In the genomic region with DNA sequence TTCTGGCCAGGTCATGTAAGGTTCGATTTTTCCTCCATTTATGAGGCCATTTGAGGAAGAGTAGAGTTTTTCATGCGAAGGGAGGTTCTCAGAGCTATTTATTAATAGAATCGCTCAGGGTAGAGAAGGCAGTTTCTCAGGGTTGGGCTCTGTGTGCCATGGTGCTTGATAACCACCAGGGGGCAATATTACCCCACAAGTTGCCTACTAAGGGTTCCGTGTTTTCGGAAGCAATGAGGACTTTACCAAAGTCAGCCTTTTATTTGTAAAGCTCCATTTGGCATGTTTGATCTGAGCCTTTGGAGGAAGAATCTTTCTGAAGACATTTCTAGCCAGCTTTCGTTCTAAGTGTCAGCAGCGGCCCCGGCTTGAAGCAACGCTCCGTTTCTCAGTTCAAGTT, we compare ENCODE assay signal across 9 mouse cellular contexts. TPM values are rescaled to one million over a fixed set of nuclear protein-coding genes. Genes with fewer than 3 reads are reported as not detected.
DNase-seq lines count a peak whose midpoint lies in the region; ATAC-seq lines count a peak whose summit lies in the region.
"Had no signal": no experiment of that assay in that cellular context is flagged by ENCODE, and none has a peak within 500 bp of the region (broad histone marks: within the 10 kb centered on the region; RNA-seq: fewer than 3 reads in every experiment).

No protein-coding gene starts in this region.

- H3K36me3 ChIP-seq in heart, embryonic 11.5 days (ENCODE audit: control insufficient read depth, insufficient read depth, low read length): no peaks in the 10 kb centered on the region; the same call in 1 of the 2 replicates
- H3K36me3 ChIP-seq in heart, embryonic 16.5 days (ENCODE audit: control insufficient read depth, insufficient read depth): no peaks in the 10 kb centered on the region
- H3K36me3 ChIP-seq in midbrain, embryonic 11.5 days (ENCODE audit: control insufficient read depth, insufficient read depth, low read length): no peaks in the 10 kb centered on the region; the same call in 1 of the 2 replicates
- H3K36me3 ChIP-seq in stomach, embryonic 16.5 days (ENCODE audit: control insufficient read depth, insufficient read depth, low read length): peaks cover 1% of the 10 kb centered on the region; the same call in 1 of the 2 replicates

- no peak overlapping the region for H3K9ac ChIP-seq in heart, embryonic 11.5 days (ENCODE audit: low read depth, low read length)
- no peak overlapping the region for H3K9ac ChIP-seq in heart, embryonic 16.5 days (ENCODE audit: low read length)
- no peak overlapping the region for H3K9ac ChIP-seq in midbrain, embryonic 11.5 days (ENCODE audit: low read length)
- no peak overlapping the region for H3K9ac ChIP-seq in stomach, embryonic 16.5 days (ENCODE audit: low read length)

- peak; percentile 50 for DNase-seq in heart, adult 8-10 months (ENCODE audit: low spot score)
- peak; percentile 19 for DNase-seq in MEL-GATA-1-ER (ENCODE audit: extremely low read depth, low read depth)
- peak; percentile 66 to 71 for DNase-seq in cerebellum, postnatal 25 days
- DNase-seq in kidney, postnatal 25 days: peak; percentile 29 to 49
- DNase-seq in midbrain, embryonic 11.5 days (ENCODE audit: low spot score, missing footprints): peak; percentile 94

- ATAC-seq in heart, embryonic 11.5 days (replicated peaks; ENCODE audit: insufficient number of reproducible peaks, low FRiP score, low TSS enrichment): no peak
- ATAC-seq in heart, embryonic 16.5 days (replicated peaks; ENCODE audit: extremely low read depth, insufficient read depth, low FRiP score): no peak
- ATAC-seq in midbrain, embryonic 11.5 days (ENCODE audit: low FRiP score): 0 out of 2 replicates have a peak, but pooled peaks have one; percentile 48
- peak; percentile 70; the same call in 1 of the 2 replicates for ATAC-seq in stomach, embryonic 16.5 days (ENCODE audit: insufficient read depth, low FRiP score)

- no peak overlapping the region for H3K4me3 ChIP-seq in heart, embryonic 11.5 days (ENCODE audit: low read depth, low read length)
- no peak overlapping the region for H3K4me3 ChIP-seq in heart, embryonic 16.5 days (ENCODE audit: low read length)
- H3K4me3 ChIP-seq in midbrain, embryonic 11.5 days (ENCODE audit: low read depth, low read length): no peak overlapping the region
- no peak overlapping the region for H3K4me3 ChIP-seq in stomach, embryonic 16.5 days (replicated peaks; ENCODE audit: low read length)

- WGBS in heart, embryonic 11.5 days (ENCODE audit: insufficient replicate concordance): 43% methylated on average over 10 of the region's 10 CpGs
- WGBS in heart, embryonic 16.5 days: 40% methylated on average over 10 of the region's 10 CpGs
- 56% methylated on average over 10 of the region's 10 CpGs for WGBS in midbrain, embryonic 11.5 days
- 42% methylated on average over 10 of the region's 10 CpGs for WGBS in stomach, embryonic 16.5 days

- H3K4me1 ChIP-seq in heart, embryonic 11.5 days (ENCODE audit: control insufficient read depth, insufficient read depth, low read length): peaks cover 32% of the 10 kb centered on the region
- H3K4me1 ChIP-seq in heart, embryonic 16.5 days (ENCODE audit: control insufficient read depth, insufficient read depth, low read length): peaks cover 11% of the 10 kb centered on the region
- no peaks in the 10 kb centered on the region for H3K4me1 ChIP-seq in midbrain, embryonic 11.5 days (ENCODE audit: control insufficient read depth, insufficient read depth, low read length)
- no peaks in the 10 kb centered on the region for H3K4me1 ChIP-seq in stomach, embryonic 16.5 days (ENCODE audit: control insufficient read depth, insufficient read depth, low read length)

- no peak overlapping the region for H3K4me2 ChIP-seq in heart, embryonic 11.5 days
- H3K4me2 ChIP-seq in heart, embryonic 16.5 days (ENCODE audit: low read depth, low read length): peak overlapping the region; percentile 25; the same call in 1 of the 2 replicates
- H3K4me2 ChIP-seq in midbrain, embryonic 11.5 days: no peak overlapping the region
- H3K4me2 ChIP-seq in stomach, embryonic 16.5 days (ENCODE audit: low read depth, low read length): no peak overlapping the region

- H3K27me3 ChIP-seq in heart, embryonic 11.5 days (ENCODE audit: control insufficient read depth, insufficient read depth, low read length): no peaks in the 10 kb centered on the region
- H3K27me3 ChIP-seq in heart, embryonic 16.5 days (ENCODE audit: control insufficient read depth, insufficient read depth, low read length): no peaks in the 10 kb centered on the region; the same call in 1 of the 2 replicates
- H3K27me3 ChIP-seq in midbrain, embryonic 11.5 days (ENCODE audit: control insufficient read depth, insufficient read depth, low read length): no peaks in the 10 kb centered on the region
- no peaks in the 10 kb centered on the region for H3K27me3 ChIP-seq in stomach, embryonic 16.5 days (ENCODE audit: control insufficient read depth, insufficient read depth, low read length)

- H3K27ac ChIP-seq in heart, embryonic 11.5 days (ENCODE audit: low read depth, low read length): no peak overlapping the region
- H3K27ac ChIP-seq in heart, embryonic 16.5 days (ENCODE audit: low read length): no peak overlapping the region
- no peak overlapping the region for H3K27ac ChIP-seq in midbrain, embryonic 11.5 days (ENCODE audit: low read depth, low read length)
- H3K27ac ChIP-seq in stomach, embryonic 16.5 days (ENCODE audit: low read length): no peak overlapping the region

- H3K9me3 ChIP-seq in heart, embryonic 11.5 days (replicated peaks; ENCODE audit: control insufficient read depth, low read length): no peaks in the 10 kb centered on the region
- H3K9me3 ChIP-seq in heart, embryonic 16.5 days (replicated peaks; ENCODE audit: control insufficient read depth, low read length): no peaks in the 10 kb centered on the region
- H3K9me3 ChIP-seq in midbrain, embryonic 11.5 days (ENCODE audit: control insufficient read depth, low read length): no peaks in the 10 kb centered on the region
- no peaks in the 10 kb centered on the region for H3K9me3 ChIP-seq in stomach, embryonic 16.5 days (replicated peaks; ENCODE audit: control insufficient read depth, low read length)

RNA-seq across cellular contexts. Expression of a gene that starts 16.0 kb away (rescaled TPM):
- not detected for total RNA-seq in heart, adult 8-10 months (2022)
- polyA plus RNA-seq in heart, embryonic 11.5 days (2014; fragmentation: Nextera tagmentation; extraction: Ambion mirVana): not detected in 2 replicates
- 0.36 and 0.45 TPM in 2 replicates for polyA plus RNA-seq in heart, embryonic 16.5 days (2015; fragmentation: Nextera tagmentation; extraction: Ambion mirVana)
- polyA plus RNA-seq in midbrain, embryonic 11.5 days (2014; fragmentation: Nextera tagmentation; extraction: Ambion mirVana): 0.05 TPM in 1 of 2 replicates, not detected in the other
- 0.07 TPM in 1 of 2 replicates, not detected in the other for polyA plus RNA-seq in stomach, embryonic 16.5 days (2015; fragmentation: Nextera tagmentation; extraction: Ambion mirVana)
- total RNA-seq: adrenal gland, adult 18-20 months had no signal

RNA-seq across cellular contexts. Expression of a gene that starts 24.1 kb away (rescaled TPM):
- 100 to 1,000 TPM; 227 to 263 (median 245) TPM for total RNA-seq in heart, adult 8-10 months (2022)
- 38.8 and 44.0 TPM in 2 replicates for polyA plus RNA-seq in heart, embryonic 11.5 days (2014; fragmentation: Nextera tagmentation; extraction: Ambion mirVana)
- 66.2 and 72.2 TPM in 2 replicates for polyA plus RNA-seq in heart, embryonic 16.5 days (2015; fragmentation: Nextera tagmentation; extraction: Ambion mirVana)
- 2.0 and 2.1 TPM in 2 replicates for polyA plus RNA-seq in midbrain, embryonic 11.5 days (2014; fragmentation: Nextera tagmentation; extraction: Ambion mirVana)
- polyA plus RNA-seq in stomach, embryonic 16.5 days (2015; fragmentation: Nextera tagmentation; extraction: Ambion mirVana): 2.5 and 4.3 TPM in 2 replicates

RNA-seq across cellular contexts. Expression of a gene that starts 45.2 kb away (rescaled TPM):
- 1 to 10 TPM; 2.2 to 3.6 (median 2.3) TPM for total RNA-seq in heart, adult 8-10 months (2022)
- polyA plus RNA-seq in heart, embryonic 11.5 days (2014; fragmentation: Nextera tagmentation; extraction: Ambion mirVana): 6.6 and 6.9 TPM in 2 replicates
- 8.7 and 9.0 TPM in 2 replicates for polyA plus RNA-seq in heart, embryonic 16.5 days (2015; fragmentation: Nextera tagmentation; extraction: Ambion mirVana)
- polyA plus RNA-seq in midbrain, embryonic 11.5 days (2014; fragmentation: Nextera tagmentation; extraction: Ambion mirVana): 9.9 and 11.2 TPM in 2 replicates
- polyA plus RNA-seq in stomach, embryonic 16.5 days (2015; fragmentation: Nextera tagmentation; extraction: Ambion mirVana): 8.3 and 8.4 TPM in 2 replicates

Comparison
In these comparisons a context has a peak if more than half of its experiments do, and no peak if none do; other contexts are left out.
1. DNase-seq: peak in every context shown above with its lines; median percentile 94 in midbrain, embryonic 11.5 days; 68 in cerebellum, postnatal 25 days; 50 in heart, adult 8-10 months; 39 in kidney, postnatal 25 days; 19 in MEL-GATA-1-ER.
2. ATAC-seq: peak in midbrain, embryonic 11.5 days (single experiment) and stomach, embryonic 16.5 days (single experiment); none in heart, embryonic 11.5 days (single experiment) and heart, embryonic 16.5 days (single experiment).